Mouse (Mus musculus) CH12.LX (cell line): ENCODE results near the gene D11Wsu47e. TPM values are rescaled to one million over a fixed set of nuclear protein-coding genes. Genes with fewer than 3 reads are reported as not detected.

Source experiments
- DNase-seq: peaks from one replicate; pipeline ENCODE4 v3.0.0-alpha.2; 2013; ENCODE audit errors: extremely low read depth
- H3K27ac ChIP-seq: 2 replicates; pipeline ENCODE4 v1.5.1; 2012; ENCODE audit warnings: low read depth, mild to moderate bottlenecking, control low read depth, moderate library complexity; ENCODE audit not compliant: insufficient read depth
- H3K27me3 ChIP-seq: replicated peaks from 2 replicates; pipeline ENCODE3; 2012; ENCODE audit warnings: inconsistent platforms
- H3K36me3 ChIP-seq, 2 experiments: replicated peaks in 1 of 2; 2 replicates each; pipeline versions ENCODE3 to v1.6.1; 2012; ENCODE audit warnings: inconsistent platforms in 1 of 2, low read length in 1 of 2, mild to moderate bottlenecking in 1 of 2, mixed read lengths in 1 of 2, moderate library complexity in 1 of 2; ENCODE audit not compliant: control insufficient read depth in 1 of 2, insufficient read depth in 1 of 2
- H3K4me1 ChIP-seq, 2 experiments: 2 replicates each; pipeline ENCODE4 v1.6.1; 2012; ENCODE audit warnings: inconsistent platforms in 1 of 2, moderate library complexity in 1 of 2; ENCODE audit not compliant: insufficient read depth in 2 of 2, control insufficient read depth in 1 of 2
- H3K4me2 ChIP-seq: 2 replicates; pipeline ENCODE4 v1.6.1; 2012; ENCODE audit warnings: low read depth, mild to moderate bottlenecking, control low read depth; ENCODE audit not compliant: poor library complexity, insufficient read depth, severe bottlenecking
- H3K4me3 ChIP-seq, 3 experiments: fragments of 150-350 bp in 1 of 3; sonication (generic) in 1 of 3; replicated peaks in 1 of 3; 2 replicates each; pipeline versions ENCODE3 to v1.5.1; 2011 to 2012; ENCODE audit warnings: low read depth in 2 of 3, low read length in 2 of 3, mild to moderate bottlenecking in 2 of 3, moderate library complexity in 2 of 3, control low read depth in 1 of 3, improper control_type of control experiment in 1 of 3, inconsistent platforms in 1 of 3, mixed read lengths in 1 of 3; ENCODE audit not compliant: poor library complexity in 1 of 3
- H3K79me2 ChIP-seq: replicated peaks from 2 replicates; pipeline ENCODE4 v1.6.1; 2012; ENCODE audit warnings: mild to moderate bottlenecking, moderate library complexity; ENCODE audit not compliant: control insufficient read depth, poor library complexity, insufficient read depth, severe bottlenecking; ENCODE audit errors: extremely low read depth
- H3K9ac ChIP-seq: 2 replicates; pipeline ENCODE4 v1.6.1; 2012; ENCODE audit warnings: low read depth, mild to moderate bottlenecking, control low read depth, moderate library complexity; ENCODE audit not compliant: insufficient read depth
- H3K9me3 ChIP-seq: replicated peaks from 2 replicates; pipeline ENCODE3; 2012; ENCODE audit warnings: low read length, inconsistent platforms, mixed read lengths
- E2F4 ChIP-seq: IDR thresholded peaks from 2 replicates; pipeline ENCODE4 v1.6.1; 2011; ENCODE audit warnings: low read depth, low read length, improper control_type of control experiment; ENCODE audit not compliant: insufficient replicate concordance
- ELF1 ChIP-seq: IDR thresholded peaks from 2 replicates; pipeline ENCODE4 v1.6.1; 2014; ENCODE audit warnings: low read depth, mild to moderate bottlenecking, inconsistent platforms, low read length, improper control_type of control experiment
- GABPA ChIP-seq: IDR thresholded peaks from 2 replicates; pipeline ENCODE4 v1.6.1; 2012; ENCODE audit warnings: low read depth, low read length, improper control_type of control experiment, inconsistent platforms; ENCODE audit not compliant: insufficient replicate concordance
- HCFC1 ChIP-seq: IDR thresholded peaks from 2 replicates; pipeline ENCODE4 v1.6.1; 2012; ENCODE audit warnings: low read depth, mild to moderate bottlenecking, inconsistent platforms, low read length, improper control_type of control experiment
- IRF4 ChIP-seq: IDR thresholded peaks from 2 replicates; pipeline ENCODE4 v1.6.1; 2014; ENCODE audit warnings: low read depth, mild to moderate bottlenecking, inconsistent platforms, low read length, improper control_type of control experiment
- NRF1 ChIP-seq: IDR thresholded peaks from 2 replicates; pipeline ENCODE4 v1.6.1; 2014; ENCODE audit warnings: low read depth, mild to moderate bottlenecking, inconsistent platforms, low read length, improper control_type of control experiment, moderate library complexity
- POLR2A ChIP-seq: IDR thresholded peaks from 2 replicates; pipeline ENCODE4 v1.6.1; 2011; ENCODE audit warnings: low read depth, mild to moderate bottlenecking, improper control_type of control experiment, low read length
- RCOR1 ChIP-seq: conservative IDR thresholded peaks from 2 replicates; pipeline ENCODE4 v1.6.1; 2012; ENCODE audit warnings: low read depth, mild to moderate bottlenecking, inconsistent platforms, low read length, improper control_type of control experiment
- SMC3 ChIP-seq: IDR thresholded peaks from 2 replicates; pipeline ENCODE4 v1.6.1; 2011; ENCODE audit warnings: low read depth, low read length, improper control_type of control experiment
- TCF12 ChIP-seq: IDR thresholded peaks from 2 replicates; pipeline ENCODE4 v1.6.1; 2014; ENCODE audit warnings: low read depth, mild to moderate bottlenecking, inconsistent platforms, low read length, improper control_type of control experiment
- USF1 ChIP-seq: IDR thresholded peaks from 2 replicates; pipeline ENCODE4 v1.6.1; 2014; ENCODE audit warnings: low read depth, mild to moderate bottlenecking, inconsistent platforms, low read length, improper control_type of control experiment
- USF2 ChIP-seq: conservative IDR thresholded peaks from 2 replicates; pipeline ENCODE4 v1.6.1; 2011; ENCODE audit warnings: low read depth, low read length, improper control_type of control experiment
- ZKSCAN1 ChIP-seq: IDR thresholded peaks from 2 replicates; pipeline ENCODE4 v1.6.1; 2012; ENCODE audit warnings: low read depth, inconsistent platforms, low read length, improper control_type of control experiment, borderline replicate concordance
- ZMIZ1 ChIP-seq: IDR thresholded peaks from 2 replicates; pipeline ENCODE4 v1.6.1; 2012; ENCODE audit warnings: low read depth, mild to moderate bottlenecking, inconsistent platforms, low read length, improper control_type of control experiment
- dilution Hi-C: fragments of 300-500 bp; cut with MboI; formaldehyde crosslinking; loops from 2 replicates; pipeline ENCODE4 v1.14.3; 2020; ENCODE audit warnings: low sequenced_read_pairs; ENCODE audit not compliant: extremely low pct_unique_long_range_greater_than_20kb, extremely low pct_ligation_motif_present
- in situ Hi-C: fragments of 300-500 bp; cut with MboI; formaldehyde crosslinking; loops from 3 replicates; pipeline ENCODE4 v1.14.3; 2019; ENCODE audit warnings: low sequenced_read_pairs, low pct_ligation_motif_present, low pct_unique_long_range_greater_than_20kb, mixed read lengths
- polyA plus RNA-seq: library from polyadenylated mRNA; unstranded; fragments of >175 nt; gene quantifications from 2 replicates; pipeline ENCODE4 v1.2.1, GENCODE M21; 2012; ENCODE audit warnings: low read depth; ENCODE audit not compliant: insufficient read length
- total RNA-seq, 2 experiments: library from RNA; depleted of rRNA; stranded (reverse); fragments of 300-350 nt in 1 of 2; fragments of >200 nt in 1 of 2; gene quantifications; 2 replicates each; pipeline ENCODE4 v1.2.3; 2012 to 2014

Gene D11Wsu47e
- total and polyA plus RNA-seq, 3 experiments, result 25.1 to 29.6 (median 26.2) TPM

DNA sequence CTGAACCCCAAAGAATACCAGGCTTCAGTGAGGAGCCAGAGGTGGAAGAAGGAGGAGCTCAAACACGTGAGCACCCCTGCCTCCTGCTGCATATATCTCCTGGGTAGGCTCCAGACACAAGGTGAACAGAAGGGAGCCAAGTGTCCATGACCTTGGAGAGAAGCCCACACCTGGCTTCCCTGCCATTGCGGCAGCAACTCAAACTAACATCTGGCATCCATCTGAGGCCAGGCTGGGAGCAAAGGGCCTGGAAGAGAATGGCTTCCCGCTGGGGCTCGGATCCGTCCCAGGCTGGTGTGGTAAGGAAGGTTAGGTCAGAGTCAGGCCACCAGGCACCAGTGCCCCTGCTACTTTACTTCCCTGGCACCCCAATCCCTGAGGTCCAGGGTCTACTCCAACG, 43.8 kb downstream of the D11Wsu47e start:
- Histone ChIP-seq H3K27me3 (no peaks in the 10 kb centered on the region), H3K4me1 (peaks cover 0 to 22% of the 10 kb centered on the region in 2 experiments; a peak in 2 of 4 replicates), H3K4me3 (no peak overlapping the region), H3K9ac (no peak overlapping the region), H3K27ac (no peak overlapping the region), H3K4me2 (no peak overlapping the region), H3K9me3 (no peaks in the 10 kb centered on the region), H3K36me3 (peaks cover 6 to 30% of the 10 kb centered on the region in 2 experiments), H3K79me2 (no peaks in the 10 kb centered on the region)
- DNase-seq, result no peak
- in situ Hi-C loops, result no loop called here
- dilution Hi-C loops, result no loop called here
- no peak for TF ChIP-seq NRF1
- no peak for TF ChIP-seq ELF1
- TF ChIP-seq IRF4, result no peak
- no peak for TF ChIP-seq SMC3

DNA sequence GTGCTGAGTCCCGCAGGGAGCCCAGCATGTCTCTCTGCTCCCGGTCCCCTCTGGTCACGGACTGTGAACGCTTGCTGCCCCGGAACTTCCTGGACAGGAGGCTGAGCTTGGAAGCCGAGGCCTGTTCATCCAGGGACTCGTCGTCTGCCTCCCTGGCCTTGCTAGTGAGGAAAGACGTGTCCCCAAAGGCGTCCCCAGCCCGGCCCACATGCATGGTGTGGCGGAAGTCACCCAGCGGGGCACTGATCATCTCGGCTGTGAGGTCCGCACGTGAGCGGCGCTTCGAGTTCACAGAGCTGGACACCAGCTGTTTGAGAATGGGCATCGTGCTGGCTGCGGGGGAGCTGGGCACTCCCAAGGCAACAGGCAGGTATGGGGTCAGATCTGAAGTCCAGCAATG, 45.0 kb downstream of the D11Wsu47e start:
- no peak overlapping the region for H3K4me2 ChIP-seq
- no peak overlapping the region for H3K9ac ChIP-seq
- no peak for TF ChIP-seq ZMIZ1
- H3K27me3 ChIP-seq, result no peaks in the 10 kb centered on the region
- no peaks in the 10 kb centered on the region for H3K9me3 ChIP-seq
- no peaks in the 10 kb centered on the region for H3K79me2 ChIP-seq
- peaks cover 0 to 35% of the 10 kb centered on the region in 2 experiments; a peak in 2 of 4 replicates for H3K4me1 ChIP-seq
- H3K4me3 ChIP-seq, result no peak overlapping the region
- dilution Hi-C loops (no loop called here), in situ Hi-C loops (no loop called here)
- no peak overlapping the region for H3K27ac ChIP-seq
- no peak for DNase-seq
- peaks cover 6 to 30% of the 10 kb centered on the region in 2 experiments for H3K36me3 ChIP-seq

DNA sequence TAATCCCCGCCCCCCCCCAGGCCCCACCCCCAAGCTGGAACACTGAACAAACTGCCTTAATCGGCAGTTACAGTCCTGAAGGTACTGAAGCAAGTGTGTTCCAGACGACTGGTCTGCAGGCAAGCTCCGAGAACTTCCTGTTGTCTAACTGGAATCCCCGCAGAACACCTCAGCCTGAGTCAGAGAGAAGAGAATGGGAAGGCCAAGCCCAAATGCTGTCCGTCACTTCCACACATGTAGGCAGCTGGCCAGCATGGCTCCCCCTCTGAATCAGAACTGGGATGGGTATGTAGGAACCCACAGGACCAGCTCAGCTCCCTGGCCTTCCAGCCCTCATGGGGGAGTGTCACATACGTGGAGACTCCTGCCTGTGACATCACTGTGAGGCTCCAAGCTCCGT, 45.7 kb downstream of the D11Wsu47e start:
- Histone ChIP-seq H3K4me1 (peaks cover 0 to 39% of the 10 kb centered on the region in 2 experiments; a peak in 2 of 4 replicates), H3K4me2 (no peak overlapping the region)
- dilution Hi-C loops, result no loop called here

More for the DNA sequence above, 45.7 kb downstream of the D11Wsu47e start:
- Histone ChIP-seq H3K27me3 (no peaks in the 10 kb centered on the region), H3K36me3 (peaks cover 6 to 30% of the 10 kb centered on the region in 2 experiments), H3K79me2 (no peaks in the 10 kb centered on the region), H3K9ac (no peak overlapping the region), H3K4me3 (no peak overlapping the region), H3K27ac (no peak overlapping the region), H3K9me3 (no peaks in the 10 kb centered on the region)
- TF ChIP-seq HCFC1 (no peak), USF2 (no peak), USF1 (no peak), ZKSCAN1 (no peak), TCF12 (no peak), E2F4 (no peak), RCOR1 (no peak), ELF1 (no peak), GABPA (no peak), POLR2A (no peak), SMC3 (no peak)
- no peak for DNase-seq
- in situ Hi-C loops, result no loop called here
